Mouse (Mus musculus): ENCODE results near the gene Ubac2. TPM values are rescaled to one million over a fixed set of nuclear protein-coding genes. Genes with fewer than 3 reads are reported as not detected.

Ubac2 gene
- polyA plus RNA-seq, 1 experiment from 2014 or later, result 51.1 TPM

DNA sequence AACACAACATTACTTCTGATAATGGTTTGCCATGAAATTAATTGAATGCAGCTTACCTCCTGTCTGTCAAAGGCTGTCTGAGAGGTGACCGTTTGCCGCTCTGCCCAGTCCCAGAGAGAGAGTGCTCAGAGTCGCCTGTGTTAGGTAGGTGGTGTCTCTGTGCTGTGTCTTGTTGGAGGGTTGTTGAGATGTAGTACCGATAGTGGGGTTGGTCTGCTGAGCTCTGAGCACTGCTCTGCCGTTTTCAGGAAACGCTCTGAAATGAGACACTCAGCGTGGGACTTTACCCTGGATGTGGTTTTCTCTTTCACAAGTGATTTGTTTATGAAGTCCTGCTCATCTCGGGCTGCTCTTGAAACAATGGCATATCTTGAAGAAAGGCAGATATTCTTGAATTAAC lies 37.2 kb downstream of the Ubac2 start, which contains the start of gene Gpr18:
Gpr18 (minus strand) TSS at position 161 of the 400 bp plus-strand sequence.
- Histone ChIP-seq H3K9me3 (no peaks in the 10 kb centered on the region), H3K36me3 (peaks cover 8% of the 10 kb centered on the region), H3K27ac (replicated peaks) (no peak within 1 kb of the TSS), H3K9ac (no peak within 1 kb of the TSS), H3K27me3 (no peaks in the 10 kb centered on the region), H3K4me3 (no peak within 1 kb of the TSS), H3K4me2 (no peak within 1 kb of the TSS), H3K4me1 (replicated peaks) (no peaks in the 10 kb centered on the region)
- 80% methylated on average over 8 of the region's 8 CpGs for WGBS
- no peak for ATAC-seq (ENCODE audit: low FRiP score, low read depth)

DNA sequence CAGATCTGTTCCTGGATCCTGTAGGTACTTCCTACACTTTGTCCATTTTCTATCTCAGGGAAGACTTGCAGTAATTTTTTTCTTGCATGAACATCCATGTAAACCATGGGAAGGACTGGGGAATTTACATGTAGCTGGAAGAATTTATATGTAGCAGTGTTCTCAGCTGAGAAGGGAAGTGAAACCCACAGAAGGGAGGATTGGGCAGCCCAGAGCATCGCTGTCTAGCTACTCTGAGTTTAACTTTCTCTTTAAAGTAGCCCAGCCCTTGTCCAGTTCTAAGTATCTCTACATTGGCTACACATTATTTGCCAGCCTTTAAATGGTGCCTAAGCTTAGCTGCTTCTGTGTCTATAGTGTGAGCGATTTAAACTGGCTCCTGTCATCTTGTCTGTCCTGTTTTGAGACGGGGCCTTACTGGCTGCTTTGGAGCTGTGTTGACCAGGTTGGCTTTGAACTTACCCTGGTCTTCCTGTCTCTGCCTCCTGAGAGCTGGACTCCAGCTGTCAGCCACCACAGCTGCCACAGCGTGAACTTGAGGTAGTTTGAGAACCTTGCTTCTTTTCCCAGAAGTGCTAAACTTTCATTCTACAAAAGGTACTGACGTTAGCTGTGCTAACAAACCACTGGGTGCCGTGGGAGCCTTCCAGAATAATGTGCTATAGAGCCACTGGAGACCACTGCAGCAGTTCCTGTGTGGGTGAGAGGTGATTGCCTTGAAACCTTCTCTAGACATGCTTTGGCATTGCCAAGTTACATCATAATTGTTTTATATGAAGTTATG lies 38.1 kb downstream of the Ubac2 start:
- 86% methylated on average over 6 of the region's 6 CpGs for WGBS
- no peak for ATAC-seq (ENCODE audit: low FRiP score, low read depth)

DNA sequence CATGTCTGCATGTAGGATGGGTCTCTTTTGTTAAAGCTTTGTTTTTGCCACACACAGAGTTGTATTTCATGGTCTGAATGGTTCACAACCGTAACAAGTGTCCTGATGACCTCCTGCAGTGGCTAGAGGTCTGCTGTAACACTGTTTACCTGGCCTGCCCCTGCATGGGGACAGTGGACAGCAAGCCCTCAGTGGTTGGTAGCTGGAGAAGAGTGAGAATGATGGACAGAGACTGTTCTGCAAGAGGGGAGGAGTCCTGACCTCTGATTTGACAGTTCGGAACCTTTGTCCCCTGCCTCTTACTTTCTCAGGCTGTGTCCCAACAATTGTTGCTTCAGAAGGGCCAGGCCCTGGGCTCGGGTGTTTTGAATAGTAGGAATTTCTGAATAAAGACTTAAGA lies 39.8 kb downstream of the Ubac2 start:
- H3K4me1 ChIP-seq (replicated peaks), result no peaks in the 10 kb centered on the region

More for the DNA sequence above, 38.1 kb downstream of the Ubac2 start:
- H3K4me3 ChIP-seq, result no peak overlapping the region
- no peaks in the 10 kb centered on the region for H3K4me1 ChIP-seq (replicated peaks)
- H3K27ac ChIP-seq (replicated peaks), result no peak overlapping the region
- H3K4me2 ChIP-seq, result no peak overlapping the region
- peaks cover 8% of the 10 kb centered on the region for H3K36me3 ChIP-seq
- no peaks in the 10 kb centered on the region for H3K9me3 ChIP-seq
- H3K9ac ChIP-seq, result no peak overlapping the region
- H3K27me3 ChIP-seq, result no peaks in the 10 kb centered on the region

DNA sequence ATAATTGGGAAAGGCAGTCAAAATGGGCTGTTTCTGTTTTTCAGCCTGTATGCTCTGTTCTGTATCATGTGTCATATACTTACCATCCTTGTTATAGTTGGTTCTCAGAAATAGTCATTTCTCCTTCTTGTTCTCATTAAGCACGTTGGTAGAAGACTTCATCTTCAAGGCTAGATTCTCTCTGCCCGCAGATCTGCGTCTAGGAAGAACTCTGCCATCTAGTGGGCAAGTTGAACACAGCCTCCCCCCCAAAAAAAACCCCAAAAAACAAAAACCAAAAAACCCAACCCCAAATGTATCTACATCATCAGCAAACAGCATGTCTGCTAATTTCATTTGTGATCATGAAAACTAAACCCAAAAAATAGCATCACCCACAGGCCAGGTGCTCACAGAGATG lies 41.3 kb downstream of the Ubac2 start:
- H3K27me3 ChIP-seq, result no peaks in the 10 kb centered on the region
- peaks cover 5% of the 10 kb centered on the region; the same call in 1 of the 2 replicates for H3K36me3 ChIP-seq
- no peak overlapping the region for H3K4me2 ChIP-seq
- no peak overlapping the region for H3K27ac ChIP-seq (replicated peaks)
- H3K9ac ChIP-seq, result no peak overlapping the region
- no peaks in the 10 kb centered on the region for H3K4me1 ChIP-seq (replicated peaks)
- H3K4me3 ChIP-seq, result no peak overlapping the region
- H3K9me3 ChIP-seq, result no peaks in the 10 kb centered on the region
- 40% methylated on average over 3 of the region's 3 CpGs for WGBS
- no peak for ATAC-seq (ENCODE audit: low FRiP score, low read depth)

More for the DNA sequence above, 39.8 kb downstream of the Ubac2 start:
- no peak overlapping the region for H3K4me2 ChIP-seq
- no peak overlapping the region for H3K4me3 ChIP-seq
- H3K9me3 ChIP-seq, result no peaks in the 10 kb centered on the region
- H3K27me3 ChIP-seq, result no peaks in the 10 kb centered on the region
- H3K27ac ChIP-seq (replicated peaks), result no peak overlapping the region
- no peak overlapping the region for H3K9ac ChIP-seq
- H3K36me3 ChIP-seq, result peaks cover 7% of the 10 kb centered on the region
- WGBS, result 60% methylated on average over 3 of the region's 3 CpGs
- ATAC-seq (ENCODE audit: low FRiP score, low read depth), result no peak

DNA sequence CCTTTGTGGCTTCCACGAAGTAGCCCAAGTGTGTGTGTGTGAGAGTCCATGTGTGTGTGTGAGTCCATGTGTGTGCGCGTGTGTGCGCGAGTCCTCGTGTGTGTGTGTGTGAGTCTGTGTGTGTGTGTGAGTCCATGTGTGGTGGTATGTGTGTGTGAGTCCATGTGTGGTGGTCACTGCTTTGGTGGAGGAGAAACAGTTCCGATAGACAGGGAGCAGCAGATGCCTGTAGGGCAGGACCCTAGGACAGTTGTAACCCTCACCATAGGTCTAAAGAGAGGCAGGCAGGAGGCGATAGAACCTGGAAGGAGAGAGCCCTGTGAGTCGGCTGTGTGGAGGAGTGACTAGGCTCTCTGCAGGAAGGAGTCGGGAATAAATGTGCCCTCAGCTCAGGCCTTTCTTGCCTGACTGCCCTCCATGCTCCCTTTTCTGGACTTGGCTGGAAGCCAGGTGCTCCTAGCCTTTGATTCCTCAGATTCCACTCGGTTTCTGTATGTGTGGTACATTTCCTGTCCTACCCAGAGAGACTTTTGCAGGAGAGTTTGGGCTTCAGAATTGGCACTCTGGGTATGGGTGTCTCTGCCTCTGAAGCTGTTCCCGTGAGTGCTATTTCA lies 42.2 kb downstream of the Ubac2 start:
- Histone ChIP-seq H3K27ac (replicated peaks) (no peak overlapping the region), H3K9me3 (no peaks in the 10 kb centered on the region), H3K4me2 (no peak overlapping the region), H3K4me3 (no peak overlapping the region), H3K36me3 (peaks cover 5% of the 10 kb centered on the region; the same call in 1 of the 2 replicates), H3K27me3 (no peaks in the 10 kb centered on the region), H3K4me1 (replicated peaks) (no peaks in the 10 kb centered on the region), H3K9ac (no peak overlapping the region)
- peak; percentile 43; the same call in 1 of the 2 replicates for ATAC-seq (ENCODE audit: low FRiP score, low read depth)
- 82% methylated on average over 12 of the region's 12 CpGs for WGBS

DNA sequence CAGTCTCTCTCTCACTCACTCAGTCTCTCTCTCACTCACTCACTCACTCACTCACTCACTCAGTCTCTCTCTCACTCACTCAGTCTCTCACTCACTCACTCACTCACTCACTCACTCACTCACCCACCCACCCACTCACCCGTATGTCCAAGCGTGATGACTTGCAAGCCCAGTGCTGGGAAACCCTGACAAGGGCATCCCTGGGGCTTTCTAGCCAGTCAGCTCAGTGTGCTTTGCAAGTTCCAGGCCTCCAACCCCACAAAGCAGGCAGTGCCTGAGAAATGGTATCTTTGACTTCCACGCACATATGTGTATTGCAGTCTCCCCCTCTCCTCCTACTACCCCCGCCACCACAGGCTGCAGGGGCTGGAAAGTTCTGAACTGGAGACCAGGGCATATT lies 43.6 kb downstream of the Ubac2 start:
- ATAC-seq (ENCODE audit: low FRiP score, low read depth), result no peak
- 95% methylated on average over 4 of the region's 4 CpGs for WGBS
- Histone ChIP-seq H3K9me3 (no peaks in the 10 kb centered on the region), H3K27me3 (no peaks in the 10 kb centered on the region), H3K36me3 (peaks cover under 1% of the 10 kb centered on the region; the same call in 1 of the 2 replicates), H3K4me1 (replicated peaks) (no peaks in the 10 kb centered on the region), H3K9ac (no peak overlapping the region), H3K27ac (replicated peaks) (no peak overlapping the region), H3K4me2 (no peak overlapping the region), H3K4me3 (no peak overlapping the region)

DNA sequence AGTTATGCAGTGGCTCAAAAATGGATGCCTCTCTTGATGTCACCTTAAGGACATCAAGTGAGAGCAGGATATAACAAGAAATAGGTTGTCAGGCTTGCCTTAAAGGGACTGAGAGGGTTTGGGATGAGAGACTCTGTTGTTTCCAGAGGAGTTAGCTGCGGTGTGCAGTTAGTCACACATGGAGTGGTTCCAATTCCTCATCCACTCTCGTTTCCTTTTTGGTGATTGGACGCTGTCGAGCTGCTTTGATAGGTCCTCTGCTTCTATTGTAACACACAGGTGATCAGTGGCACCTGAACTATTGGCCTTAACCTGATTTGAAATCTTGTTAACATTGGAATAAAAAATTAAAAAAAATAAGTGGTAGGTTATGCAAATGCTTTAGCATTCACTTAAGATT lies 44.3 kb downstream of the Ubac2 start:
- no peak overlapping the region for H3K27ac ChIP-seq (replicated peaks)
- H3K27me3 ChIP-seq, result no peaks in the 10 kb centered on the region
- H3K4me2 ChIP-seq, result no peak overlapping the region
- H3K9ac ChIP-seq, result no peak overlapping the region
- H3K9me3 ChIP-seq, result no peaks in the 10 kb centered on the region
- no peaks in the 10 kb centered on the region for H3K36me3 ChIP-seq
- ATAC-seq (ENCODE audit: low FRiP score, low read depth), result no peak
- WGBS, result 80% methylated on average over 4 of the region's 4 CpGs
- H3K4me3 ChIP-seq, result no peak overlapping the region
- H3K4me1 ChIP-seq (replicated peaks), result no peaks in the 10 kb centered on the region

DNA sequence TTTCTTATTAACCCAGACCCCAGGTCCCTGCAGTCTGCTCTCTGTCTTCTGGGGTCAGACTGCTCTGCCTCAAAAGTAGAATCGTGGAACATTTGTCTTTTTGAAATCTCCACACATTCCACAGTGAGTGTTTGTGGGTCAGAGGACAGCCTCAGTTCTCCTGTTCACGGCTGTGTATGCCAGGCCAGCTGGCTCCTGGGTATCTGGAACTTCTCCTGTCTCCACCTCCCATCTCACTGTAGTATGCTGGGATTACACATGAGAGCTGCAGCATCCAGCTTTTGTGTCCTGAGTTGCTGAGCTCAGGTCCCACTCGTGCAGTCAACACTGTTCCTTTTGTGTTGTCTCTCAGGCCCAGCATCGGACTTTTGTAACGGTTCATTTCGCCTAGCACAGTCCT lies 46.5 kb downstream of the Ubac2 start:
- Histone ChIP-seq H3K27me3 (no peaks in the 10 kb centered on the region), H3K9ac (no peak overlapping the region), H3K4me2 (no peak overlapping the region), H3K9me3 (no peaks in the 10 kb centered on the region), H3K4me3 (no peak overlapping the region), H3K27ac (replicated peaks) (no peak overlapping the region), H3K4me1 (replicated peaks) (no peaks in the 10 kb centered on the region), H3K36me3 (no peaks in the 10 kb centered on the region)
- 85% methylated on average over 6 of the region's 6 CpGs for WGBS
- no peak for ATAC-seq (ENCODE audit: low FRiP score, low read depth)

DNA sequence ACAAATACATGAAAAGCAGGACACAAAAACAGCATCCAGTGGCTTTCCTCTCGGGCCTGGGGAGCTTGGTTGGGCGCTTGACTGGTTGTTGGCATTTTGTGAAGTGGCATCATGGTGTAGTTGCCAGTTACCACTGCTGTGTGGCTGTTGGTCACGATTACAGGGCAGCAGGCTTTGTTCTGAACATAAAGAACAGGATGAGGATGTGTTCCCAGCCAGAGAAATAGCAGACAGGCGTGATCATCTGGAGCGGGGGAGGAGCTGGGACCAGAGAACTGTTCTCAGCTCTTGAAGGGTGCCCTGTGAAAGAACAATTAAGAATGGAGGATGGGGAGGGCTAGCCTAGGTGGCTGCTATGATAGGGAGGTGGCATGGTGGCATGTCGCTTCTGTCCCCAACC lies 48.5 kb downstream of the Ubac2 start:
- H3K9ac ChIP-seq, result no peak overlapping the region
- no peaks in the 10 kb centered on the region for H3K27me3 ChIP-seq
- H3K36me3 ChIP-seq, result no peaks in the 10 kb centered on the region
- no peak overlapping the region for H3K4me2 ChIP-seq
- no peak overlapping the region for H3K27ac ChIP-seq (replicated peaks)
- H3K4me3 ChIP-seq, result no peak overlapping the region
- 85% methylated on average over 6 of the region's 6 CpGs for WGBS
- no peaks in the 10 kb centered on the region for H3K4me1 ChIP-seq (replicated peaks)
- no peaks in the 10 kb centered on the region for H3K9me3 ChIP-seq
- ATAC-seq (ENCODE audit: low FRiP score, low read depth), result no peak

DNA sequence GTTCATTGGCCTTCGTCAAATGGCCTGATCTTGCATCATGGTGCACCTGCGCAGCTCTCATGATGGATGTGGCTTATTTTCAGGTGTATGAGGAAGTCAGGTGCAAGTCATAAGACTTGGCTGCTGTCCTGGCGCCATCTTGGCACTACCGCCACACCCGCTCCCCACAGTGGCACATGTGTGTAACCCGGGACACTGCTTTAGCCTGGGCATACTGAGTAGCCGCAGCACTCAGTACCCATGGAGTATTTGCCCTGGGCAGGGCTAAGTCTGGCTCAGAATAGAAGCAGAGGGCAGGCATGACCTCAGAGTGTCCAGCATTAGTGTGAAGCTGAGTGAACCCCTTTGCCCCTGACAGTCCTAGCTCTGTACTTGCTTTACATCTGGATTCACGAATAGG lies 49.0 kb downstream of the Ubac2 start:
- Histone ChIP-seq H3K4me1 (replicated peaks) (no peaks in the 10 kb centered on the region), H3K9ac (no peak overlapping the region), H3K27ac (replicated peaks) (no peak overlapping the region), H3K27me3 (no peaks in the 10 kb centered on the region), H3K36me3 (no peaks in the 10 kb centered on the region), H3K9me3 (no peaks in the 10 kb centered on the region), H3K4me3 (no peak overlapping the region), H3K4me2 (no peak overlapping the region)
- ATAC-seq (ENCODE audit: low FRiP score, low read depth), result no peak
- WGBS, result 96% methylated on average over 8 of the region's 8 CpGs

DNA sequence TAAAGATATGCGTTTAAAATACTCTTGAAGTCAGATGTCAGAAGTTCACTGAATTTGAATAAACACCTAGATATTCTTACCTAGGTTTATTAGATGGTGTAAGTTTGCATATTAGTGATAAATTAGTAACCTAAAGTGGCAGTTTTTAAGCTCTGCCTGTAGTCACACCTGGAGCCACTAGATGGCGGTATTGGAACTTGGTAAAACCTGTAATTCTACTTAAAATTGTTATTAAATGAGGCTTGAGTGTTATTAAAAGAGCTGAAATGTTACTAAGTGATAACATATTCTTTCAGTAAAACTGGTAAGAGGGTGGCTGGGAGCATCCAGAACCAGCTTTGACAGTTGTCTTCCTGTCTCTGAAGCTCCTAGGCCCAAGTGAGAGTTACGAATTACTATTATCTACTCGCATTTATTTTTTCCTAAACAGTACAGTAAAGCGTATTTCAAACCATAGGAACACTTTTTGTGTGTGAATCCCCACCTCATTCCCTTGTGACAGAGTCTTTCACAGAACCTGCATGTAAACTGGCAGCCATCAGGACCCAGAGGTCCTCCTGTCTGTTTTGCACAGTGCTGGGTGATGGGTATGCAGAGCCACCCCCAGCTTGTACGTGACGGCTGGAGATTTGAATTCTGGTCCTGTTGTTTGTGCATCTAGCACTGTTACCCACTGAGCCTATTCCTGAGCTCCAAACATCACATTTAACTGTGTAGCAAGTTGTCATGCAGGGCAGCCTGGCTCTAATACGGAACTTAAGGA lies 50.1 kb downstream of the Ubac2 start:
- WGBS, result 68% methylated on average over 8 of the region's 8 CpGs

More for the DNA sequence above, 50.1 kb downstream of the Ubac2 start:
- no peaks in the 10 kb centered on the region for H3K9me3 ChIP-seq
- H3K4me2 ChIP-seq, result no peak overlapping the region
- no peak for ATAC-seq (ENCODE audit: low FRiP score, low read depth)
- H3K4me3 ChIP-seq, result no peak overlapping the region
- no peak overlapping the region for H3K27ac ChIP-seq (replicated peaks)
- no peak overlapping the region for H3K9ac ChIP-seq
- H3K27me3 ChIP-seq, result no peaks in the 10 kb centered on the region
- no peaks in the 10 kb centered on the region for H3K4me1 ChIP-seq (replicated peaks)
- H3K36me3 ChIP-seq, result no peaks in the 10 kb centered on the region

All from hindbrain, embryonic 15.5 days (tissue).